Mouse (Mus musculus) forebrain, embryonic 14.5 days (tissue): ENCODE data around the gene Sema3d. TPM values are rescaled to one million over a fixed set of nuclear protein-coding genes. Genes with fewer than 3 reads are reported as not detected.

ENCODE experiments used
- ATAC-seq: fragments of 200-750 bp; cut with Nextera tagmentation; 2 replicates; pipeline ENCODE4 v1.8.0; 2017; ENCODE audit warnings: mild to moderate bottlenecking, moderate library complexity
- DNase-seq: peaks from one replicate; pipeline ENCODE4 v3.0.0-alpha.2; 2015; ENCODE audit warnings: low spot score
- H3K27ac ChIP-seq: fragments of 300-500 bp; sonication (generic); 2 replicates; pipeline ENCODE4 v1.5.1; 2014; ENCODE audit warnings: low read depth, mild to moderate bottlenecking, control low read depth, low read length, moderate library complexity
- H3K27me3 ChIP-seq: fragments of 300-500 bp; sonication (generic); replicated peaks from 2 replicates; pipeline ENCODE4 v1.6.1; 2014; ENCODE audit warnings: low read length, control low read depth, mixed read lengths; ENCODE audit not compliant: control insufficient read depth, insufficient read depth
- H3K36me3 ChIP-seq: fragments of 300-500 bp; sonication (generic); 2 replicates; pipeline ENCODE4 v1.6.1; 2014; ENCODE audit warnings: low read length, control low read depth; ENCODE audit not compliant: control insufficient read depth, insufficient read depth
- H3K4me1 ChIP-seq: fragments of 300-500 bp; sonication (generic); 2 replicates; pipeline ENCODE4 v1.6.1; 2014; ENCODE audit warnings: antibody characterized with exemption, low read length, control low read depth; ENCODE audit not compliant: control insufficient read depth, insufficient read depth
- H3K4me2 ChIP-seq: fragments of 300-500 bp; sonication (generic); 2 replicates; pipeline ENCODE4 v1.6.1; 2014; ENCODE audit warnings: mild to moderate bottlenecking, control low read depth, low read length
- H3K4me3 ChIP-seq: fragments of 300-500 bp; sonication (generic); 2 replicates; pipeline ENCODE4 v1.5.1; 2014; ENCODE audit warnings: low read depth, low read length, control low read depth
- H3K9ac ChIP-seq: fragments of 300-500 bp; sonication (generic); 2 replicates; pipeline ENCODE4 v1.6.1; 2014; ENCODE audit warnings: mild to moderate bottlenecking, low read length, control low read depth, moderate library complexity
- H3K9me3 ChIP-seq: fragments of 300-500 bp; sonication (generic); replicated peaks from 2 replicates; pipeline ENCODE4 v1.6.1; 2016; ENCODE audit warnings: low read length, control low read depth, mixed read lengths; ENCODE audit not compliant: control insufficient read depth
- WGBS: fragments of 180-500 bp; shearing (Covaris S2); extraction: QIAGEN DNeasy Blood & Tissue Kit; methylation state at CpG from one replicate; pipeline ENCODE4 v1.1.7; 2014; 5-methylcytosine and 5-hydroxymethylcytosine counted together
- polyA plus RNA-seq: library from polyadenylated mRNA; unstranded; fragments of >200 nt; fragmentation: Nextera tagmentation; extraction: Ambion mirVana; gene quantifications from 2 replicates; pipeline ENCODE4 v1.2.1, GENCODE M21; 2014

The Sema3d gene
- 1.3 and 2.0 TPM in 2 replicates for polyA plus RNA-seq

- Histone ChIP-seq H3K27ac (no peak within 1 kb of the TSS), H3K27me3 (no peaks in the 10 kb centered on the region; the same call in 1 of the 2 replicates), H3K36me3 (no peaks in the 10 kb centered on the region), H3K9me3 (no peaks in the 10 kb centered on the region), H3K4me1 (peaks cover 3% of the 10 kb centered on the region; the same call in 1 of the 2 replicates), H3K4me2 (peak within 1 kb of the TSS; percentile 83), H3K4me3 (peak within 1 kb of the TSS; percentile 48), H3K9ac (peak within 1 kb of the TSS; percentile 57)
- DNase-seq (peak; percentile 71), ATAC-seq (peak; percentile 98)
- WGBS = under 1% methylated on average over 49 of the region's 49 CpGs
Measured at GRCm38 (mm10) chr5:12383133-12383959, at the start of gene Sema3d. Gene Sema3d, plus strand, starts transcription at chr5:12383385.

GRCm38 (mm10) chr5:12377261-12377660 is 5.9 kb upstream of the Sema3d start:
- 61% methylated on average over 1 of the region's 1 CpGs for WGBS
- H3K4me1 ChIP-seq = no peaks in the 10 kb centered on the region
- DNase-seq (no peak), ATAC-seq (no peak)
- no peak overlapping the region for H3K4me3 ChIP-seq
- no peaks in the 10 kb centered on the region for H3K36me3 ChIP-seq
- H3K27me3 ChIP-seq = no peaks in the 10 kb centered on the region
- no peaks in the 10 kb centered on the region for H3K9me3 ChIP-seq
- H3K9ac ChIP-seq = no peak overlapping the region
- H3K27ac ChIP-seq = no peak overlapping the region
- no peak overlapping the region for H3K4me2 ChIP-seq

GRCm38 (mm10) chr5:12378900-12379299 is 4.3 kb upstream of the Sema3d start:
- Histone ChIP-seq H3K27me3 (no peaks in the 10 kb centered on the region), H3K4me2 (no peak overlapping the region), H3K9ac (no peak overlapping the region), H3K36me3 (no peaks in the 10 kb centered on the region), H3K4me1 (no peaks in the 10 kb centered on the region; the same call in 1 of the 2 replicates), H3K9me3 (no peaks in the 10 kb centered on the region), H3K4me3 (no peak overlapping the region), H3K27ac (no peak overlapping the region)
- 44% methylated on average over 5 of the region's 5 CpGs for WGBS
- DNase-seq (peak; percentile 10), ATAC-seq (no peak)

GRCm38 (mm10) chr5:12382010-12382409 is 1.2 kb upstream of the Sema3d start:
- Histone ChIP-seq H3K4me3 (no peak overlapping the region), H3K27me3 (no peaks in the 10 kb centered on the region; the same call in 1 of the 2 replicates)
- ATAC-seq = no peak

GRCm38 (mm10) chr5:12383960-12384285 is 738 bp downstream of the Sema3d start:
- H3K36me3 ChIP-seq = no peaks in the 10 kb centered on the region
- no peak overlapping the region for H3K27ac ChIP-seq
- H3K9me3 ChIP-seq = no peaks in the 10 kb centered on the region
- peak overlapping the region; percentile 83 for H3K4me2 ChIP-seq
- DNase-seq (no peak), ATAC-seq (peak; percentile 25)
- 2% methylated on average over 10 of the region's 10 CpGs for WGBS
- peaks cover 3% of the 10 kb centered on the region; the same call in 1 of the 2 replicates for H3K4me1 ChIP-seq
- peak overlapping the region; percentile 48 for H3K4me3 ChIP-seq
- H3K27me3 ChIP-seq = no peaks in the 10 kb centered on the region; the same call in 1 of the 2 replicates
- peak overlapping the region; percentile 57 for H3K9ac ChIP-seq

More at GRCm38 (mm10) chr5:12382010-12382409, 1.2 kb upstream of the Sema3d start:
- H3K36me3 ChIP-seq = no peaks in the 10 kb centered on the region
- no peak overlapping the region for H3K9ac ChIP-seq
- H3K4me2 ChIP-seq = no peak overlapping the region
- no peak overlapping the region for H3K27ac ChIP-seq
- DNase-seq = no peak
- 83% methylated on average over 5 of the region's 5 CpGs for WGBS
- no peaks in the 10 kb centered on the region for H3K9me3 ChIP-seq
- peaks cover 3% of the 10 kb centered on the region; the same call in 1 of the 2 replicates for H3K4me1 ChIP-seq

GRCm38 (mm10) chr5:12392667-12393066 is 9.5 kb downstream of the Sema3d start:
- H3K4me1 ChIP-seq = no peaks in the 10 kb centered on the region
- H3K27ac ChIP-seq = no peak overlapping the region
- WGBS = 86% methylated on average over 5 of the region's 5 CpGs
- H3K9ac ChIP-seq = no peak overlapping the region
- no peak overlapping the region for H3K4me2 ChIP-seq
- no peaks in the 10 kb centered on the region for H3K9me3 ChIP-seq
- no peak for DNase-seq
- no peak for ATAC-seq
- H3K36me3 ChIP-seq = no peaks in the 10 kb centered on the region
- H3K27me3 ChIP-seq = no peaks in the 10 kb centered on the region
- no peak overlapping the region for H3K4me3 ChIP-seq

- ATAC-seq = no peak
- H3K27me3 ChIP-seq = no peaks in the 10 kb centered on the region
- no peaks in the 10 kb centered on the region for H3K4me1 ChIP-seq
- no peak overlapping the region for H3K9ac ChIP-seq
- 84% methylated on average over 2 of the region's 2 CpGs for WGBS
- H3K27ac ChIP-seq = no peak overlapping the region
- no peaks in the 10 kb centered on the region for H3K9me3 ChIP-seq
- no peak for DNase-seq
- H3K4me3 ChIP-seq = no peak overlapping the region
- H3K4me2 ChIP-seq = no peak overlapping the region
- no peaks in the 10 kb centered on the region for H3K36me3 ChIP-seq
Measured at GRCm38 (mm10) chr5:12399271-12399670, 16.1 kb downstream of the Sema3d start.

- no peak overlapping the region for H3K9ac ChIP-seq
- H3K36me3 ChIP-seq = no peaks in the 10 kb centered on the region
- H3K27me3 ChIP-seq = no peaks in the 10 kb centered on the region
- H3K9me3 ChIP-seq = no peaks in the 10 kb centered on the region
- no peak for DNase-seq
- H3K27ac ChIP-seq = no peak overlapping the region
- no peak for ATAC-seq
- H3K4me3 ChIP-seq = no peak overlapping the region
- no peaks in the 10 kb centered on the region for H3K4me1 ChIP-seq
- no peak overlapping the region for H3K4me2 ChIP-seq
Measured at GRCm38 (mm10) chr5:12404229-12404628, 21.0 kb downstream of the Sema3d start.

GRCm38 (mm10) chr5:12412595-12412994 is 29.4 kb downstream of the Sema3d start:
- no peak overlapping the region for H3K9ac ChIP-seq
- WGBS = 89% methylated on average over 3 of the region's 3 CpGs
- no peak overlapping the region for H3K4me2 ChIP-seq
- H3K27me3 ChIP-seq = no peaks in the 10 kb centered on the region
- H3K36me3 ChIP-seq = no peaks in the 10 kb centered on the region
- DNase-seq (no peak), ATAC-seq (no peak)
- no peaks in the 10 kb centered on the region for H3K4me1 ChIP-seq
- no peaks in the 10 kb centered on the region for H3K9me3 ChIP-seq
- H3K4me3 ChIP-seq = no peak overlapping the region
- H3K27ac ChIP-seq = no peak overlapping the region
